In the genomic region with DNA sequence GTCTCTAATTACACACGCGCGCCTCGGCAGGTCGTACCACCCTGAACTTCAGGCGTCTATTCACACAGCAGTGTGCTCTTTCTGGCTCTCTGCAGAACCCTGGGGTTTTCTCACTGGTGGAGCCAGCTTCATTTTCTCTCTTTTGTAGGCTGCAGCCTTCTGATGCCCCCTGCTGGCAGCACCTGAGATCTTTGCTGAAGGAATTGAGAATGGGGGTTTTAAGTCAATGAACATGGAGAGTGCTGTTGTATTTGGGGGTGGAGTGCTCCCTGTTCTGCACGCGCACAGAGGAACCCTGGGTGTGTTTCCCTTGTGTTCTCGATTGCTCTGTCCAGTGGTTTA, we compare ENCODE assay signal across 8 mouse cellular contexts. TPM values are rescaled to one million over a fixed set of nuclear protein-coding genes. Genes with fewer than 3 reads are reported as not detected.
DNase-seq lines count a peak whose midpoint lies in the region; ATAC-seq and TF ChIP-seq lines count a peak whose summit lies in the region.

No protein-coding gene starts in this region.

- H3K4me2 ChIP-seq in hindbrain, embryonic 12.5 days (replicated peaks) = peak overlapping the region; percentile 28

- no peaks in the 10 kb centered on the region for H3K9me3 ChIP-seq in hindbrain, embryonic 12.5 days (replicated peaks)

- TF ChIP-seq CTCF in cerebellum, adult 2 months (IDR thresholded peaks at IDR 0.05; ENCODE audit: borderline replicate concordance, insufficient read depth, low read depth, low read length) = peak; percentile 63; the same call in 1 of the 2 replicates

- 3% methylated on average over 9 of the region's 9 CpGs for WGBS in cerebellum, adult 2 months
- WGBS in hindbrain, embryonic 12.5 days = 2% methylated on average over 9 of the region's 9 CpGs

- H3K27ac ChIP-seq in cerebellum, adult 2 months (ENCODE audit: insufficient read depth, low read length) = no peak overlapping the region
- no peak overlapping the region for H3K27ac ChIP-seq in hindbrain, embryonic 12.5 days

- no peaks in the 10 kb centered on the region; the same call in 1 of the 2 replicates for H3K27me3 ChIP-seq in cerebellum, adult 2 months (ENCODE audit: control insufficient read depth, insufficient read depth, low read length)
- H3K27me3 ChIP-seq in hindbrain, embryonic 12.5 days = no peaks in the 10 kb centered on the region

- no peak for TF ChIP-seq POLR2A in cerebellum, adult 2 months (IDR thresholded peaks at IDR 0.05; ENCODE audit: borderline replicate concordance, insufficient read depth, low read length)

- no peak overlapping the region for H3K4me3 ChIP-seq in cerebellum, adult 2 months (replicated peaks; ENCODE audit: insufficient read depth, low read depth, low read length)
- H3K4me3 ChIP-seq in hindbrain, embryonic 12.5 days = no peak overlapping the region

- no peaks in the 10 kb centered on the region for H3K36me3 ChIP-seq in hindbrain, embryonic 12.5 days

- peak; percentile 83 for DNase-seq in MEL-GATA-1-ER (ENCODE audit: extremely low read depth, low read depth)
- DNase-seq in cerebellum, adult 2 months = peak; percentile 63 to 68
- peak; percentile 59 to 82 for DNase-seq in frontal cortex, postnatal 10 days (ENCODE audit: low spot score in 2 of 2)
- peak; percentile 73 to 88 for DNase-seq in layer of hippocampus, postnatal 25 days (ENCODE audit: extremely low spot score in 1 of 2, low spot score in 1 of 2)
- DNase-seq in lung, postnatal 14 days = peak; percentile 79
- DNase-seq in right cerebral cortex, adult 18-20 months = peak; percentile 73
- peak; percentile 76 for DNase-seq in urinary bladder, postnatal 14 days (ENCODE audit: low spot score)

- no peak overlapping the region for H3K9ac ChIP-seq in hindbrain, embryonic 12.5 days

- H3K4me1 ChIP-seq in cerebellum, adult 2 months (ENCODE audit: control insufficient read depth, insufficient read depth, low read length) = no peaks in the 10 kb centered on the region
- H3K4me1 ChIP-seq in hindbrain, embryonic 12.5 days = peaks cover 4% of the 10 kb centered on the region; the same call in 1 of the 2 replicates

- peak; percentile 66; the same call in 1 of the 2 replicates for ATAC-seq in hindbrain, embryonic 12.5 days (ENCODE audit: low FRiP score)

RNA-seq across cellular contexts. Expression of a gene that starts 21.2 kb away (rescaled TPM):
- 0.05 and 0.25 TPM in 2 replicates for polyA plus RNA-seq in cerebellum, adult 2 months (2012; rRNA removed)
- polyA plus RNA-seq in hindbrain, embryonic 12.5 days (2016; fragmentation: Nextera tagmentation; extraction: Ambion mirVana) = not detected in 2 replicates
- under 1 TPM in 1 of 2 experiments, not detected in 1; 0.10 TPM for total RNA-seq in layer of hippocampus, postnatal 25 days (2021)
